Comparison of ENCODE assay signal across 9 mouse cellular contexts in the genomic region with DNA sequence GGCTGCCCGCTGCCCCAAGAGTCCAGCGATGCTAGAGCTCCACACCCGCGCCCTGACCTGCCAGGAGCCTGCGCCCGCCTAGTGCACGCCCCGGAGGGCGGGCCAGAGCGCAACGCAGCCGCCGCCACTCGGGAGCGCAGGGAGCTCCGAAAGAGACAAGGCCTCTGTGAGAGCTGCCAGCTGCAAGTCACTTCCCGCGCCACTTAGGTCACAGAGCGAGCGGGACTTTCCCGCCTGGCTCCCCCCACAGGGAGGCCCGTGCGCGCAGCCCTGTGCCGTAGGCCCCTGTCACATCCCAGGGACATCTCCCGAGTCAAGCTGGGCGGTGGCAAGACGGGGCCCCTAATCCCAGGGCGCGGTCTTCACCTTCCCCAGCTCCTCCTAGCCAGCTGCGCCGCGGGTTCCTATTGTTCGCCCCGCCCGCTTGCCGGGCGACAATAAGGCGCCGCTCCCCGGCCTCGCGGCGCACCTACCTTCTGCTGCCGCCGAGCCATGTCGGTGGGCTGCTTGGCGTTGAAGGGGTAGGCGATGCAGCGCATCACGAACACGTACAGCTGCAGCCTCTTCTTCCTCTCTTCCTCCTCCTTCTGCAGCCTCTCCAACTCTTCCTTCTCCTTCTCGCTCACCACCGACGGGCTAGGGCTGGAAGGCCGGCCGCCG. TPM values are rescaled to one million over a fixed set of nuclear protein-coding genes. Genes with fewer than 3 reads are reported as not detected.
DNase-seq lines count a peak whose midpoint lies in the region; ATAC-seq and TF ChIP-seq lines count a peak whose summit lies in the region.
"Had no signal": no experiment of that assay in that cellular context is flagged by ENCODE, and none has a peak within 500 bp of the region (broad histone marks: within the 10 kb centered on the region; RNA-seq: fewer than 3 reads in every experiment).

No protein-coding gene starts in this region.

- H3K4me3 ChIP-seq in heart, embryonic 13.5 days: peak overlapping the region; percentile 70
- H3K4me3 ChIP-seq in midbrain, embryonic 15.5 days: peak overlapping the region; percentile 76
- no peak overlapping the region for H3K4me3 ChIP-seq in lung, adult 2 months (replicated peaks; ENCODE audit: extremely low read depth, low read depth, low read length)
- H3K4me3 ChIP-seq: erythroblast, embryonic 14.5 days had no signal

- under 1% methylated on average over 58 of the region's 58 CpGs for whole genome bisulfite sequencing in heart, embryonic 13.5 days
- WGBS in midbrain, embryonic 15.5 days: under 1% methylated on average over 57 of the region's 58 CpGs
- 1% methylated on average over 57 of the region's 58 CpGs for WGBS in lung, adult 2 months

- H3K4me2 ChIP-seq in heart, embryonic 13.5 days: peak overlapping the region; percentile 94
- peak overlapping the region; percentile 55 for H3K4me2 ChIP-seq in midbrain, embryonic 15.5 days

- peaks cover 26% of the 10 kb centered on the region for H3K4me1 ChIP-seq in heart, embryonic 13.5 days
- H3K4me1 ChIP-seq in midbrain, embryonic 15.5 days: peaks cover 24% of the 10 kb centered on the region
- H3K4me1 ChIP-seq in lung, adult 2 months (ENCODE audit: control insufficient read depth, insufficient read depth, low read length): no peaks in the 10 kb centered on the region

- no peaks in the 10 kb centered on the region for H3K36me3 ChIP-seq in heart, embryonic 13.5 days
- H3K36me3 ChIP-seq in midbrain, embryonic 15.5 days (replicated peaks): no peaks in the 10 kb centered on the region

- H3K9me3 ChIP-seq in heart, embryonic 13.5 days: peaks cover 4% of the 10 kb centered on the region; the same call in 1 of the 2 replicates
- no peaks in the 10 kb centered on the region for H3K9me3 ChIP-seq in midbrain, embryonic 15.5 days

- TF ChIP-seq POLR2A in lung, adult 2 months (IDR thresholded peaks at IDR 0.05; ENCODE audit: borderline replicate concordance, extremely low read depth, low read depth, low read length): no peak

- peaks cover 28% of the 10 kb centered on the region for H3K27me3 ChIP-seq in heart, embryonic 13.5 days (replicated peaks)
- H3K27me3 ChIP-seq in midbrain, embryonic 15.5 days (replicated peaks): no peaks in the 10 kb centered on the region

- ATAC-seq in heart, embryonic 13.5 days (ENCODE audit: extremely low read depth, insufficient number of reproducible peaks, low FRiP score, low TSS enrichment): peak; percentile 48; the same call in 1 of the 2 replicates
- ATAC-seq in midbrain, embryonic 15.5 days (replicated peaks): peak; percentile 84

- peak overlapping the region; percentile 87 for H3K27ac ChIP-seq in heart, embryonic 13.5 days (replicated peaks)
- H3K27ac ChIP-seq in midbrain, embryonic 15.5 days: peak overlapping the region; percentile 98

- peak; percentile 71 for DNase-seq in ES-CJ7 (ENCODE audit: low read depth, low spot score)
- peak; percentile 58 to 81 for DNase-seq in adrenal gland, adult (ENCODE audit: inconsistent age in 2 of 2, low spot score in 1 of 2)
- DNase-seq in embryo, embryonic 10.5 days (ENCODE audit: low spot score): peak; percentile 78
- peak; percentile 63 to 78 for DNase-seq in left cerebral cortex, adult 18-20 months (ENCODE audit: low spot score in 2 of 2)
- peak; percentile 53 for DNase-seq in testis, postnatal 10 days (ENCODE audit: low spot score)
- DNase-seq in lung, adult 2 months: no peak

- H3K9ac ChIP-seq in heart, embryonic 13.5 days: peak overlapping the region; percentile 82
- peak overlapping the region; percentile 92 for H3K9ac ChIP-seq in midbrain, embryonic 15.5 days

- TF ChIP-seq CTCF in lung, adult 2 months (IDR thresholded peaks at IDR 0.05; ENCODE audit: insufficient read depth, low read length): no peak

RNA-seq across cellular contexts. Expression of gene Cadps, which starts 0.9 kb away (rescaled TPM):
- polyA plus RNA-seq in heart, embryonic 13.5 days (2015; fragmentation: Nextera tagmentation; extraction: Ambion mirVana): 0.48 and 0.51 TPM in 2 replicates
- total RNA-seq in left cerebral cortex, adult 18-20 months (2021): 100 to 1,000 TPM; 233 to 243 TPM
- polyA plus RNA-seq in midbrain, embryonic 15.5 days (2015; fragmentation: Nextera tagmentation; extraction: Ambion mirVana): 40.2 and 43.8 TPM in 2 replicates
- polyA plus RNA-seq in lung, adult 2 months (2012; rRNA removed): 0.06 TPM in 1 of 2 replicates, not detected in the other
- polyA plus RNA-seq: erythroblast, embryonic 14.5 days had no signal

Comparison
In these comparisons a context has a peak if more than half of its experiments do, and no peak if none do; other contexts are left out.
1. RNA of gene Cadps, which starts 0.9 kb away (polyA plus RNA-seq): 40.2 to 43.8 TPM in midbrain, embryonic 15.5 days; 0.48 to 0.51 TPM in heart, embryonic 13.5 days and 0.06 TPM in lung, adult 2 months; every median in the first group is over 10 times any median in the second.